Mouse (Mus musculus) thymus, postnatal 4 days (tissue): ENCODE data around the gene Pcsk5.
"Not testable (repeated sequence)": the region's sequence is repeated elsewhere in the genome, so short reads cannot be mapped to it uniquely, and the experiment has no call there.

Source experiments
- DNase-seq: peaks from one replicate; pipeline ENCODE4 v3.0.0; 2021

The Pcsk5 gene

GRCm38 (mm10) chr19:17567264-17567663, 270.2 kb downstream of the Pcsk5 start:
- no peak for DNase-seq

- no peak for DNase-seq
Observed at GRCm38 (mm10) chr19:17566097-17566496, 271.3 kb downstream of the Pcsk5 start.

- no peak for DNase-seq
Observed at GRCm38 (mm10) chr19:17558764-17559163, 278.7 kb downstream of the Pcsk5 start.

- no peak for DNase-seq
Observed at GRCm38 (mm10) chr19:17555159-17555558, 282.3 kb downstream of the Pcsk5 start.

GRCm38 (mm10) chr19:17554571-17554970, 282.9 kb downstream of the Pcsk5 start:
- DNase-seq: no peak

GRCm38 (mm10) chr19:17553396-17554100, 283.9 kb downstream of the Pcsk5 start:
- no peak for DNase-seq

- DNase-seq: no peak
Observed at GRCm38 (mm10) chr19:17528746-17529532, 308.5 kb downstream of the Pcsk5 start.

GRCm38 (mm10) chr19:17525558-17525957, 311.9 kb downstream of the Pcsk5 start:
- no peak for DNase-seq

GRCm38 (mm10) chr19:17514456-17514855, 323.0 kb downstream of the Pcsk5 start:
- DNase-seq: no peak

- DNase-seq: no peak
Observed at GRCm38 (mm10) chr19:17511283-17511682, 326.1 kb downstream of the Pcsk5 start.

GRCm38 (mm10) chr19:17504212-17504611, 333.2 kb downstream of the Pcsk5 start:
- no peak for DNase-seq

GRCm38 (mm10) chr19:17498586-17499235, 338.7 kb downstream of the Pcsk5 start:
- no peak for DNase-seq

- DNase-seq: no peak
Observed at GRCm38 (mm10) chr19:17496131-17496530, 341.3 kb downstream of the Pcsk5 start.

- DNase-seq: no peak
Observed at GRCm38 (mm10) chr19:17491822-17492544, 345.4 kb downstream of the Pcsk5 start.

GRCm38 (mm10) chr19:17491322-17491721, 346.1 kb downstream of the Pcsk5 start:
- no peak for DNase-seq

- no peak for DNase-seq
Observed at GRCm38 (mm10) chr19:17489866-17490141, 347.6 kb downstream of the Pcsk5 start.

- no peak for DNase-seq
Observed at GRCm38 (mm10) chr19:17489041-17489865, 348.2 kb downstream of the Pcsk5 start.

GRCm38 (mm10) chr19:17482126-17482790, 355.2 kb downstream of the Pcsk5 start:
- no peak for DNase-seq

- DNase-seq: no peak
Observed at GRCm38 (mm10) chr19:17479471-17479870, 358.0 kb downstream of the Pcsk5 start.

- DNase-seq: no peak
Observed at GRCm38 (mm10) chr19:17476021-17476420, 361.4 kb downstream of the Pcsk5 start.

- DNase-seq: not testable (repeated sequence)
Observed at GRCm38 (mm10) chr19:17473138-17473537, 364.3 kb downstream of the Pcsk5 start.

- no peak for DNase-seq
Observed at GRCm38 (mm10) chr19:17471861-17472260, 365.6 kb downstream of the Pcsk5 start.
